Mouse (Mus musculus) erythroid progenitor cell, adult 5-6 weeks (primary cell): ENCODE results near the gene Ncbp1. TPM values are rescaled to one million over a fixed set of nuclear protein-coding genes. Genes with fewer than 3 reads are reported as not detected.
A peak's percentile ranks its signal among the peaks of the same experiment; 100 is the strongest.

Experiments
- ATAC-seq: replicated peaks from 2 replicates; pipeline ENCODE4 v1.8.0; 2016; ENCODE audit warnings: moderate number of reproducible peaks, mild to moderate bottlenecking, moderate TSS enrichment, inconsistent platforms; ENCODE audit not compliant: poor library complexity, low FRiP score, severe bottlenecking
- total RNA-seq, 2 experiments: library from RNA; stranded (forward) in 1 of 2; stranded (reverse) in 1 of 2; fragments of 150-400 nt in 1 of 2; fragments of 186-747, 209-891 nt in 1 of 2; gene quantifications; 2 replicates each; pipeline versions ENCODE4 v1.2.3 to v1.2.4; 2015 to 2017; ENCODE audit warnings: low replicate concordance in 2 of 2

Ncbp1 gene
- 46.9 and 65.2 TPM in 2 replicates for total RNA-seq (2015; ENCODE audit: low replicate concordance)
- 55.1 and 78.8 TPM in 2 replicates for total RNA-seq (2017; ENCODE audit: low replicate concordance)

GRCm38 (mm10) chr4:46138287-46139222 lies at the start of gene Ncbp1, which contains the start of gene Tstd2:
Ncbp1 (plus strand) TSS chr4:46138613.
Tstd2 (minus strand) TSS chr4:46138694.
- peak; percentile 90 for ATAC-seq

- no peak for ATAC-seq
Measured at GRCm38 (mm10) chr4:46089524-46090125, 48.8 kb upstream of the Ncbp1 start.

GRCm38 (mm10) chr4:46092429-46093076 lies 45.9 kb upstream of the Ncbp1 start:
- ATAC-seq, result no peak

DNA sequence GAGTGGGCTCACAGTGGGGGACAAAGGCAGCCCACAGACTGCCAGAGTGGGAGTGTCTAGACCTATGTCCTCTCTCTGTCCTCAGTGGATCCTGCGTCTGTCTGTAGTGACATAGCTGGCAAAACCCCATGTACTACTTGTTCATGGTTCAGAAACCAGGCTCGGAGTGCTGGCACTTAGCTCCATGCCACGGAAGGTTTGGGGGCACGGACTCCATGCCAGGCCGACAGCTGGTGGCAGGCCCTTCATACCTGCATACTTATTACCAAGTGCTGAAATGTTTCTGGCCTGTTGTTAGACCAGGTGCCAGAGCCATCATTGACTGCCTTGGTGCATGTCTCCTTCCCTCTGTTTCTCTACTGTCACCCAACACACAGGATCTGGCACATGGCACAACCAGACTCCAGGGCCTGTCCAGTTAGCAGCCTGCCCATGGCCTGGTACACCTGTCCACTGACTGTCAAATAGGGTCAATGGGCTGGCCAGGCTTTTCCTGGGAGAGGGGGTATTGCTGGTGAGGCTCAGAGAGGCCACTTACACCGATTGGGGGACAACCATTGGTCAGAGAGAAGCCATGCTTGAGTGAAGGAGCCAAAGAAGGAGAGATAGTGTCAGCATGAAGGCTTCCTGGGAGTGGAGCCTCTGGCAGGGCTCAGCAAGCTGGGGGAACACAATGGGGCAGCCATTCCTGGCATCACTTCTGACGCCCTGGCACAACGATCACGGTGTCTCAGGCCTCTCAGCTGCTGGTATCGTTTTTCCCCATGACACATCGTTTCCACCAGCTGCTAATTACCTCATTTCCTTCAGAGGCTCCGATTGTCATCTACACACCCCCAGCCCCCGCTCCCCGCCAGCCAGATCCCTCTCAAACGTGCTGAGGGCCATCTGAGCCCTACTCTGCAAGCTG lies 43.2 kb upstream of the Ncbp1 start:
- no peak for ATAC-seq

GRCm38 (mm10) chr4:46095826-46096159 lies 42.6 kb upstream of the Ncbp1 start:
- no peak for ATAC-seq

DNA sequence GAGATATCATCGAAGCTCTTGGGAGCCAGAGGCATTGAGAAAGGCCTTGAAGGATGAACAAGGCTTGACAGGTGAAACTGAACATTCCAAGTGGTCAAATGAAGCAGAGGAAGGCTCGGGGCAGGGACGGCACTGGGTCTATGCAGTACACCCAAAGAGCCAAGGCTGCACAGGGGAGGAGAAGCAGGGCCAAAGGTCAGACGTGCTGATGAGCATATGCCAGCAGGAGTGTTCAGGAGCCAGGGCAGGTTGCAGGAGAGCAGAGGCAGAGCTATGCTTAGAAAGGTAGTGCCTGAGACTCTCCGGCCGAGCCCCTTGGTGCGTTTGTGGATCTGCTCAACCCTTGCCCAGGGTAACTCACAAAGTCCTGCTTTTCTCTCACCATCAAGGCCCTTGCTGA lies 41.9 kb upstream of the Ncbp1 start:
- no peak for ATAC-seq

GRCm38 (mm10) chr4:46097591-46097990 lies 40.8 kb upstream of the Ncbp1 start:
- ATAC-seq, result no peak

- ATAC-seq, result no peak
Measured at GRCm38 (mm10) chr4:46099132-46099531, 39.3 kb upstream of the Ncbp1 start.

- no peak for ATAC-seq
Measured at GRCm38 (mm10) chr4:46100539-46100938, 37.9 kb upstream of the Ncbp1 start.

DNA sequence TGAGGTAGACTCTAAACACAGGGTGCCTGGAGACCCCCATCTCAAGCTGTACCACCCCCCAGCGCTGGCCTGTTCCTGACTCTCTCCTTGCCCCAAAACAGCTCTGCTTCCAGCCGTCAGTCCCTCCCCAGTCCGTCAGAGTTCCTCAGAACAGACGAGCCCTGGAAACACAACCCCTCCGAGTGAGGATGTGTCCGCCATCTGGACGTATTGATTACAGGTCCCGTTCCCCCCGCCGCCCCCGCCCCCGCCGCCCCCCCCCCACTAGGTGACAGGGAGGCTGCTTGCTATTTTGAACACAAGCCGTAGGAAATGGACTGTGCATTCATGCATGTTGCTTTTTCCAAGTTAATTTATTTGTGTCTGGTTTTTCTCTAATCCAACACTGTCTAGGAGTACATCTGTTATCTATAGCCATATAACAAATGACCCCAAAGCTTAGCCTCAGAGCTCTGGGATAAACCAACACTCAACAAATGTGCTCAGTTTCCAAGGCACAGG lies 37.2 kb upstream of the Ncbp1 start:
- no peak for ATAC-seq

- no peak for ATAC-seq
Measured at GRCm38 (mm10) chr4:46102078-46102769, 36.2 kb upstream of the Ncbp1 start.

DNA sequence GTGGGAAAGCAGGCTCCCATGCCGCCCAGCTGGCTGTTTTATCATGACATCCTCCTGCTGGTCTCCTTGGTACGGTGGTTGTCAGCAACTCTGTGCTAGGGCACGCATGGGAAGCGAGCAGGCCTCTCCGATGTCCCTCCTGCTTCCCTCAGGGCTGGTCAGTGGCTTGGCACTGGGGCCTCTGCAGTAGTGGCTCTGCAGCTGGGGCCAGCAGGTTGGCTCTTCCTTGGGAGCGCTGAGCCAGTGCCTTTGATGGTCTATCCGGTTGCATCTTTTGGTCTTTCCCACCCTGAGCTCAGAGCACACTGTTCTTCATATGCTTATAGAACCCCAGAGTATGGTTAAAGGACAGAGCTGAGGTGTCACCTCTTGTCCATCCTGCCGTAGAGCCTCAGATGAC lies 28.3 kb upstream of the Ncbp1 start:
- no peak for ATAC-seq

DNA sequence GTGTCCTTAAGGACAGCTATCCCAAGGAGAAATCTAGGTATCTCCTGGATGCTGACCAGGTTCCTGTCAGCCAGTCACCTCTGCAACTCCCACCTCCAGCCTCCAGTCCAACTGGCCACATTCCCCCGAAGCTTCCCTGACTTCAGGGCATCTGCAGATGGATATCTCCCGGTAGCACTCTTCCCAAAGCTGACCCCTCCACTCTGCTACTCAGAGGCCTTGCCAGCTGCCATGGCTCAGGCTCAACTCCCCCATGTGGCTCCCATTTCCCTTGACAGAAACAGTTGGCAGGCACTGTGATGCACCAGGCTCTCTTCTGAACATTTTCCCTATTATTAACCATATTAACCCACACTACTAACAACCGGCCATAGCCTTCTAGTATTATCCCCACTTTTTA lies 27.1 kb upstream of the Ncbp1 start:
- ATAC-seq, result no peak

DNA sequence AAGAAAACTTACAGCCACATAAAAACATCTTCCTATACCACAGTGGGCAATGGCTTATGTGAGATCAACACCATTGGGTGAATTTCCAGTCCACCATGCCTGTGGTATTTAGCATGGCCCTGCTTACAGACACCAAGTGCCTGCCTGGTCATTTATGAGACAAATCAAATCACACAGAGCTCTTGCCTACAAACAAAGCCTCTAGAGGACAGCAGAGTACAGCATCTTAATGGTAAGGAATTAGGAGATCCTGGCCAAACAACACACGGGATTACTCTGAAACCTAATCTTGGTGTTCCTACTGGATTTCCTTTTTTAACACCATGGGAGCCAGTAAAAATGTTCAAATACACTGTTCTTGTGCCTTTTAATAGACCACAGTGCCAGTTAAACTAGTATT lies 23.1 kb upstream of the Ncbp1 start:
- ATAC-seq, result no peak

DNA sequence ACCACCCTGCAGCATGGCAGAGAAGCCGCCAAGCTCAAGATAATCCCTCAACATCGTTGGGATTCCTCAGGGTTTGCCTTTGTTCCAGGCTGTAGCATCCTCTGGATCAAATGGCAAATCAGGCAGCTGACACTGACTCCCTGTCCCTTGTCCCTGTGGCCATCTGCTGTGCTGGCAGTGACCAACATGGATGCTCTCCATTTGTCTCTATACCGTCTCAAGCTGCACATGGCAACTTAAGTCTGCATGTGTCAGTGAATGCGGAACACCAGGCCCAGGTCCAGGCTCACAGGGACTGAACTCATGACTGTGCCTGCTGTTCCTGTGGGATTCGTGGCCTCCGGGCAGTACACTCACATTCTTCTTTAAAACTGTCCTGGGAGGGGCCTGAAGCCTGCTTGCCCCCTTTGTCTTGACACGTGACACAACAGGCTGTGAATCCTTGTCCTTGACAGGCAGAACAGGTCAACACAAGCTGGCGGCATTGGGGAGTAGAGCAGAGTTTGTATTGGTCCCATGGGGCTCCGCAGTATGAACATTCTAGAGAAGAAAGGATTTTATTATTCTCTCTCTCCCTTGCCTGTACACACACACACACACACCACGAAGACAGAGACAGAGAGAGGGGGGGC lies 21.8 kb upstream of the Ncbp1 start:
- ATAC-seq, result 0 out of 2 replicates have a peak, but pooled peaks have one; percentile 16

- no peak for ATAC-seq
Measured at GRCm38 (mm10) chr4:46117536-46117935, 20.9 kb upstream of the Ncbp1 start.

DNA sequence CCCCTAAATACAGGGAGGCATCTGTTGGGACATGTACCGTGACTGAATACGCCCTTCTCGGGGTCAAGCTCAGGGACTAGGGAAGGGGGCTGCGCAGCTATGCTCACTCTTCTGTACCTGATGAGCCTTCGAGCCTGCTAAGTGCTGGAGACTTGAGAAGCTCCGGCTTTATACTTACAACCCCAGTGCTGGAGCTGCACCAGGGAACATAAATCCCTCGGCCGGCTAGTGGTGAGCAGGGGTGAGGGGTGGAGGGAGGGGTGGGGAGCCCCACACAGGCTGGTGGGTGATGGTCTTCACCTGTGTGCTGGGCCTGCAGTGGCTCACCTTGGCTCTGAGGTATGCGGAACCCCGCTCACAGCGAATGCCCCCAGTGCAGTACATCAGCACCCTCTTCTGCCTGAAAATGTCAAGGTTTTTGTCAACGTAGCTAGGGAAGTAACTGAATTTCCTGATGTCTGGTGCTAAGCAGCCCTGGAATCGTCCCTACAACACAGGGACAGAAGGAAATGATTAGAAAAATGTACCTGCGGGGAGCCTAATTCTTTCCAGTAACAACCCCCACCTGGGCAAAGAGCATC lies 18.8 kb upstream of the Ncbp1 start:
- no peak for ATAC-seq

DNA sequence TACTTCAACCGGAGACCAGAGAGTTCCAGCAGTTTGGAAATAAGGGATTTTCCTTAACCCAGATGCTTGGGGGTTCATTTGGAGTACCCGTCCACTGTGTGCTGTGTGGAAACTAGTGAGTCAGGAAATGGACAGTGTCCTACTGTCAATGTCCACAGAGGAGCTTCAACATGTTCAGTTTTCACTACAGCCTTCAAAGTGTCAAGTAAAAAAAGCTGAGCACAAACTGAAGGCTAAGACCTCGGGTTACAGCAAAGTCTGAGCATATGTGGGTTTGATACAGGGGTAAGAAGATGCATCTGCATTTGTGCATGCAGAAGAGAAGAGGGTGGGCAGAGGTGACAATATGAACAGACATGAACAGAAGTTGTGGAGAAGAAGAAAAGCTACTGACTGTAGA lies 17.6 kb upstream of the Ncbp1 start:
- ATAC-seq, result no peak
